Mouse (Mus musculus): ENCODE data around the gene Ifitm7.

DNA sequence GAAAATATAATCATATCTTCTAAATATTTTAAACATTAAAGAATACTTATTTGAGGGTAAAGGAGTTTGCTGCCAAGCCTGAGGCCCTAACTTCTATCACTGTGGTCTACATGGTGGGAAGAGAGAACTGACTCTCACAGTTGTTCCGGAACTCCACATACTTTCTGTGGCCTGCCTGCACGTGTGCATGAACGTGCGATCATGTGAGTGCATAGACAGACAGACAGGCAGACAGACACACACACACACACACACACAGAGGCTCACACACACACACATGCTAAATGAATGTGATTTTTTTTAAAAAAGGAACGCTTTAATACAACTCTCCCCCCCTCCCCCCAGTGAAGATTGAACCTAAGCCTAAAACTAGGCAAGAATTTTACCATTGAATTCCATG lies 41.9 kb downstream of the Ifitm7 start:
- TF ChIP-seq CTCF (IDR thresholded peaks at IDR 0.05; ENCODE audit: extremely low read depth, insufficient read length, insufficient replicate concordance, low read depth, low read length) = no peak
- no peak for TF ChIP-seq POLR2A (IDR thresholded peaks at IDR 0.05; ENCODE audit: low read depth, low read length)
